Mouse (Mus musculus) brain, embryonic 14.5 days (tissue): ENCODE results near the gene Spg20.

Source experiments
- CTCF ChIP-seq: fragments of 200-500 bp; IDR thresholded peaks from 2 replicates; pipeline ENCODE4 v1.5.1; 2012; ENCODE audit warnings: inconsistent platforms, mild to moderate bottlenecking, moderate library complexity, borderline replicate concordance; ENCODE audit not compliant: insufficient read depth, insufficient read length; ENCODE audit errors: extremely low read depth
- POLR2A ChIP-seq: fragments of 200-500 bp; IDR thresholded peaks from 2 replicates; pipeline ENCODE4 v1.6.1; 2012; ENCODE audit warnings: mild to moderate bottlenecking, inconsistent platforms, borderline replicate concordance; ENCODE audit not compliant: poor library complexity, insufficient read depth, insufficient read length, severe bottlenecking; ENCODE audit errors: extremely low read depth

- TF ChIP-seq CTCF (no peak), POLR2A (no peak)
These were observed 17.3 kb downstream of the Spg20 start for GRCm38 (mm10) chr3:55129181-55129692.
